Mouse (Mus musculus) hindbrain, embryonic 14.5 days (tissue): ENCODE data around the gene Atad5. TPM values are rescaled to one million over a fixed set of nuclear protein-coding genes. Genes with fewer than 3 reads are reported as not detected.
"Not testable (repeated sequence)": the region's sequence is repeated elsewhere in the genome, so short reads cannot be mapped to it uniquely, and the experiment has no call there.

Experiments used
- ATAC-seq: fragments of 200-750 bp; cut with Nextera tagmentation; 2 replicates; pipeline ENCODE4 v1.8.0; 2017; ENCODE audit warnings: moderate number of reproducible peaks, mild to moderate bottlenecking, moderate TSS enrichment, moderate library complexity; ENCODE audit not compliant: low FRiP score
- DNase-seq: peaks from one replicate; pipeline ENCODE4 v3.0.0-alpha.2; 2015; ENCODE audit warnings: low spot score
- H3K27ac ChIP-seq: fragments of 300-500 bp; sonication (generic); 2 replicates; pipeline ENCODE4 v1.5.1; 2014; ENCODE audit warnings: mild to moderate bottlenecking, moderate library complexity
- H3K27me3 ChIP-seq: fragments of 300-500 bp; sonication (generic); 2 replicates; pipeline ENCODE4 v1.6.1; 2014; ENCODE audit warnings: mild to moderate bottlenecking, low read length, mixed read lengths; ENCODE audit not compliant: control insufficient read depth, insufficient read depth
- H3K36me3 ChIP-seq: fragments of 300-500 bp; sonication (generic); replicated peaks from 2 replicates; pipeline ENCODE4 v1.6.1; 2014; ENCODE audit not compliant: control insufficient read depth, insufficient read depth
- H3K4me1 ChIP-seq: fragments of 300-500 bp; sonication (generic); replicated peaks from 2 replicates; pipeline ENCODE4 v1.6.1; 2014; ENCODE audit warnings: antibody characterized with exemption, low read length, mixed read lengths; ENCODE audit not compliant: control insufficient read depth, insufficient read depth
- H3K4me2 ChIP-seq: fragments of 300-500 bp; sonication (generic); replicated peaks from 2 replicates; pipeline ENCODE4 v1.6.1; 2014; ENCODE audit warnings: mild to moderate bottlenecking, moderate library complexity
- H3K4me3 ChIP-seq: fragments of 300-500 bp; sonication (generic); replicated peaks from 2 replicates; pipeline ENCODE4 v1.5.1; 2014; ENCODE audit warnings: mild to moderate bottlenecking, low read length
- H3K9ac ChIP-seq: fragments of 300-500 bp; sonication (generic); 2 replicates; pipeline ENCODE4 v1.6.1; 2014
- H3K9me3 ChIP-seq: fragments of 300-500 bp; sonication (generic); 2 replicates; pipeline ENCODE4 v1.6.1; 2016; ENCODE audit warnings: low read length; ENCODE audit not compliant: control insufficient read depth
- WGBS: fragments of 180-500 bp; shearing (Covaris S2); extraction: QIAGEN DNeasy Blood & Tissue Kit; methylation state at CpG from one replicate; pipeline ENCODE4 v1.1.7; 2014; 5-methylcytosine and 5-hydroxymethylcytosine counted together
- polyA plus RNA-seq: library from polyadenylated mRNA; unstranded; fragments of >200 nt; fragmentation: Nextera tagmentation; extraction: Ambion mirVana; gene quantifications from 2 replicates; pipeline ENCODE4 v1.2.1, GENCODE M21; 2014

The Atad5 gene
- polyA plus RNA-seq, 1 experiment from 2014 or later: 5.4 TPM

GRCm38 (mm10) chr11:80062159-80062558 is 27.0 kb upstream of the Atad5 start:
- no peak overlapping the region for H3K4me2 ChIP-seq
- H3K4me3 ChIP-seq: no peak overlapping the region
- ATAC-seq: no peak
- no peak overlapping the region for H3K9ac ChIP-seq
- 72% methylated on average over 4 of the region's 4 CpGs for WGBS
- H3K36me3 ChIP-seq: peaks cover 28% of the 10 kb centered on the region
- H3K9me3 ChIP-seq: no peaks in the 10 kb centered on the region
- H3K27ac ChIP-seq: no peak overlapping the region
- no peaks in the 10 kb centered on the region for H3K27me3 ChIP-seq
- H3K4me1 ChIP-seq: no peaks in the 10 kb centered on the region
- DNase-seq: no peak

GRCm38 (mm10) chr11:80066373-80066772 is 22.8 kb upstream of the Atad5 start:
- not testable (repeated sequence) for H3K27me3 ChIP-seq, H3K27ac ChIP-seq, H3K36me3 ChIP-seq, DNase-seq, H3K4me3 ChIP-seq, ATAC-seq, H3K4me1 ChIP-seq, H3K4me2 ChIP-seq, H3K9me3 ChIP-seq, H3K9ac ChIP-seq
- WGBS: 87% methylated on average over 4 of the region's 4 CpGs

- no peaks in the 10 kb centered on the region; the same call in 1 of the 2 replicates for H3K36me3 ChIP-seq
- H3K9ac ChIP-seq: no peak overlapping the region
- ATAC-seq: no peak
- no peak overlapping the region for H3K4me2 ChIP-seq
- no peak for DNase-seq
- 90% methylated on average over 5 of the region's 5 CpGs for WGBS
- H3K9me3 ChIP-seq: no peaks in the 10 kb centered on the region
- no peak overlapping the region for H3K27ac ChIP-seq
- H3K4me3 ChIP-seq: no peak overlapping the region
- H3K4me1 ChIP-seq: no peaks in the 10 kb centered on the region
- H3K27me3 ChIP-seq: no peaks in the 10 kb centered on the region
These were observed 21.6 kb upstream of the Atad5 start for GRCm38 (mm10) chr11:80067558-80067957.

- Histone ChIP-seq H3K27ac (no peak overlapping the region), H3K9ac (no peak overlapping the region), H3K4me2 (no peak overlapping the region), H3K4me1 (no peaks in the 10 kb centered on the region), H3K9me3 (no peaks in the 10 kb centered on the region), H3K27me3 (no peaks in the 10 kb centered on the region), H3K36me3 (no peaks in the 10 kb centered on the region), H3K4me3 (no peak overlapping the region)
- ATAC-seq: no peak
- WGBS: 83% methylated on average over 3 of the region's 3 CpGs
- no peak for DNase-seq
These were observed 19.4 kb upstream of the Atad5 start for GRCm38 (mm10) chr11:80069815-80070214.

- no peak for DNase-seq
- no peak overlapping the region for H3K4me2 ChIP-seq
- H3K4me1 ChIP-seq: no peaks in the 10 kb centered on the region
- H3K9ac ChIP-seq: no peak overlapping the region
- ATAC-seq: no peak
- no peak overlapping the region for H3K4me3 ChIP-seq
- no peaks in the 10 kb centered on the region for H3K36me3 ChIP-seq
- 96% methylated on average over 2 of the region's 2 CpGs for WGBS
- H3K9me3 ChIP-seq: no peaks in the 10 kb centered on the region
- H3K27ac ChIP-seq: no peak overlapping the region
- no peaks in the 10 kb centered on the region for H3K27me3 ChIP-seq
These were observed 18.2 kb upstream of the Atad5 start for GRCm38 (mm10) chr11:80071039-80071438.

GRCm38 (mm10) chr11:80072365-80072764 is 16.8 kb upstream of the Atad5 start:
- H3K9ac ChIP-seq: no peak overlapping the region
- no peaks in the 10 kb centered on the region for H3K27me3 ChIP-seq
- no peak for DNase-seq
- H3K4me1 ChIP-seq: no peaks in the 10 kb centered on the region
- 94% methylated on average over 3 of the region's 3 CpGs for WGBS
- no peak for ATAC-seq
- H3K27ac ChIP-seq: no peak overlapping the region
- no peaks in the 10 kb centered on the region for H3K36me3 ChIP-seq
- no peak overlapping the region for H3K4me2 ChIP-seq
- H3K9me3 ChIP-seq: no peaks in the 10 kb centered on the region
- no peak overlapping the region for H3K4me3 ChIP-seq

- Histone ChIP-seq H3K4me3 (no peak overlapping the region), H3K9ac (no peak overlapping the region), H3K27ac (no peak overlapping the region), H3K4me1 (peaks cover 7% of the 10 kb centered on the region), H3K4me2 (no peak overlapping the region), H3K27me3 (no peaks in the 10 kb centered on the region), H3K9me3 (no peaks in the 10 kb centered on the region), H3K36me3 (no peaks in the 10 kb centered on the region)
- WGBS: 97% methylated on average over 5 of the region's 5 CpGs
- DNase-seq (no peak), ATAC-seq (no peak)
These were observed 13.5 kb upstream of the Atad5 start for GRCm38 (mm10) chr11:80075608-80076277.

GRCm38 (mm10) chr11:80077784-80078545 is 11.2 kb upstream of the Atad5 start:
- DNase-seq (no peak), ATAC-seq (no peak)
- Histone ChIP-seq H3K9me3 (no peaks in the 10 kb centered on the region), H3K27ac (no peak overlapping the region), H3K4me3 (no peak overlapping the region), H3K27me3 (no peaks in the 10 kb centered on the region), H3K9ac (no peak overlapping the region), H3K4me2 (no peak overlapping the region), H3K4me1 (peaks cover 12% of the 10 kb centered on the region), H3K36me3 (no peaks in the 10 kb centered on the region)
- WGBS: 78% methylated on average over 13 of the region's 14 CpGs

- DNase-seq (no peak), ATAC-seq (no peak)
- no peaks in the 10 kb centered on the region for H3K27me3 ChIP-seq
- no peak overlapping the region for H3K27ac ChIP-seq
- no peaks in the 10 kb centered on the region for H3K9me3 ChIP-seq
- peaks cover 12% of the 10 kb centered on the region for H3K4me1 ChIP-seq
- H3K4me3 ChIP-seq: no peak overlapping the region
- no peak overlapping the region for H3K9ac ChIP-seq
- WGBS: 44% methylated on average over 1 of the region's 1 CpGs
- no peaks in the 10 kb centered on the region for H3K36me3 ChIP-seq
- no peak overlapping the region for H3K4me2 ChIP-seq
These were observed 10.4 kb upstream of the Atad5 start for GRCm38 (mm10) chr11:80078831-80079230.
